Mouse (Mus musculus) kidney, adult 2 months (tissue): ENCODE data around the gene Lrrk1.

Experiments used
- CTCF ChIP-seq: fragments of 200-500 bp; conservative IDR thresholded peaks from 2 replicates; pipeline ENCODE4 v1.5.1; 2011; ENCODE audit warnings: low read depth, mild to moderate bottlenecking, control low read depth, low read length, moderate library complexity, mixed read lengths; ENCODE audit not compliant: insufficient read depth, insufficient read length
- POLR2A ChIP-seq: fragments of 200-500 bp; IDR thresholded peaks from one replicate; pipeline ENCODE4 v1.6.1; 2011; ENCODE audit warnings: low read depth, low read length, control low read depth

DNA sequence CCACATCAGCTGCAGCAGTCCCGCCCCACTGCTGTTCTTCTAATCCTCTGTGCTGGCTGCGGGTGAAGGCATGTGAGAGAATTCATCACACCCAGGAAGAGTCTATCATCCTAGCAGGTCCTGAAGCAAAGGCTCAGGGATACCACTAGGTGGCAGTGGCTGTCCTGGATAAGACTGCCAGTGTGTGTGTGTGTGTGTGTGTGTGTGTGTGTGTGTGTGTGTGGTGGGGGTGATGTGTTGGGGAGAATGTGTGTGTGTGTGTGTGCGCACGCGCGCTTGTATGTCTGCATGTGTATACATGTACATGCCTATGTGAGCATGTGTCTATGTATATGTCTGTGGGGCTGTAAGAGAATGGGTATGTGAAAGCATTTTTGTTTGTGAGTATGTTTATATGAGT lies 21.3 kb upstream of the Lrrk1 start:
- TF ChIP-seq POLR2A, result no peak
- TF ChIP-seq CTCF, result peak; percentile 70
